Mouse (Mus musculus) midbrain, embryonic 16.5 days (tissue): ENCODE results near the gene Cptp. TPM values are rescaled to one million over a fixed set of nuclear protein-coding genes. Genes with fewer than 3 reads are reported as not detected.

ENCODE experiments used
- ATAC-seq: fragments of 200-750 bp; cut with Nextera tagmentation; 2 replicates; pipeline ENCODE4 v1.8.0; 2017; ENCODE audit warnings: moderate TSS enrichment
- H3K27ac ChIP-seq: fragments of 300-500 bp; sonication (generic); 2 replicates; pipeline ENCODE4 v1.5.1; 2014; ENCODE audit warnings: mild to moderate bottlenecking, low read length, mixed read lengths
- H3K27me3 ChIP-seq: fragments of 300-500 bp; sonication (generic); 2 replicates; pipeline ENCODE4 v1.6.1; 2014; ENCODE audit warnings: low read depth, low read length, mixed read lengths; ENCODE audit not compliant: control insufficient read depth, insufficient read depth
- H3K36me3 ChIP-seq: fragments of 300-500 bp; sonication (generic); 2 replicates; pipeline ENCODE4 v1.6.1; 2014; ENCODE audit warnings: mild to moderate bottlenecking, low read length, moderate library complexity, mixed read lengths; ENCODE audit not compliant: control insufficient read depth, insufficient read depth
- H3K4me1 ChIP-seq: fragments of 300-500 bp; sonication (generic); 2 replicates; pipeline ENCODE4 v1.6.1; 2014; ENCODE audit warnings: mild to moderate bottlenecking, low read length, mixed read lengths; ENCODE audit not compliant: control insufficient read depth, insufficient read depth
- H3K4me2 ChIP-seq: fragments of 300-500 bp; sonication (generic); 2 replicates; pipeline ENCODE4 v1.6.1; 2014; ENCODE audit warnings: mild to moderate bottlenecking, low read length, mixed read lengths
- H3K4me3 ChIP-seq: fragments of 300-500 bp; sonication (generic); 2 replicates; pipeline ENCODE4 v1.5.1; 2014; ENCODE audit warnings: low read depth, mild to moderate bottlenecking, low read length, moderate library complexity, mixed read lengths
- H3K9ac ChIP-seq: fragments of 300-500 bp; sonication (generic); 2 replicates; pipeline ENCODE4 v1.6.1; 2014; ENCODE audit warnings: low read depth, low read length, mixed read lengths
- H3K9me3 ChIP-seq: fragments of 300-500 bp; sonication (generic); replicated peaks from 2 replicates; pipeline ENCODE4 v1.6.1; 2014; ENCODE audit warnings: mild to moderate bottlenecking, low read length, mixed read lengths; ENCODE audit not compliant: control insufficient read depth, poor library complexity, severe bottlenecking
- WGBS: fragments of 180-500 bp; shearing (Covaris S2); extraction: QIAGEN DNeasy Blood & Tissue Kit; methylation state at CpG from one replicate; pipeline ENCODE4 v1.1.7; 2014; 5-methylcytosine and 5-hydroxymethylcytosine counted together
- microRNA-seq: library from miRNA; unstranded; fragments of <30 nt; microRNA quantifications from one replicate; pipeline ENCODE4, GENCODE M21; 2017
- polyA plus RNA-seq: library from polyadenylated mRNA; unstranded; fragments of >200 nt; fragmentation: Nextera tagmentation; extraction: Ambion mirVana; gene quantifications from 2 replicates; pipeline ENCODE4 v1.2.1, GENCODE M21; 2015

The Cptp gene
- polyA plus RNA-seq, 1 experiment from 2014 or later, result 28.1 TPM

DNA sequence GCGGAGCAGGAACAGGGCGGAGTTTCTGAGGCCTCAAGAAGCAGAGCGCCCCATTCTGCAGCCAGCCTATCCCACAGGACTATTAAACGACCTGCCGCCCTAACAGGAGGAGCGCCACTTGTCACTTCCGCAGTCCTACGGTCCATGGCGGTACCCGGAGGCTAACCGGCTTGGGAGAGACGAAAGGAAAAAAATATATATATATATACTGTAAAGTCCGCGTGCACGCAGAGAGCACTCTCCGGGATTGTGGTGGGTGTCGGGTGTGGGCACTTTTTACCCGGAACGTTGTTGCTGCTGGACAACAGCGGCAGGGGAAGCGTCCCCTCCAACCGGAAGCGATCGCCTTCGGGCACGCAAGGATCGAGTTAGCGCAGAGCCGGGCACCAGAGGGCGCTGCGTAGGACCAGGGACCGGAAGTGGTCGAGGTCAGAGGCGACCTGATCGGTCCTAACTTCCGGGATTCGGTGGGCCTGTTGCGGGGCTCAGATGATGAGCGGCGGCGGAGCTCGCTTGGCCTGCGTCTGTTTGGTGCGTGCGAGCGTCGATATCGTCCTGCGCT lies 38.0 kb downstream of the Cptp start, which contains the start of gene Aurkaip1:
Gene Aurkaip1, plus strand, starts transcription at position 68 of the 562 bp plus-strand sequence.
- ATAC-seq, result peak; percentile 95
- Histone ChIP-seq H3K4me1 (peaks cover 17% of the 10 kb centered on the region), H3K4me2 (peak within 1 kb of the TSS; percentile 96), H3K36me3 (no peaks in the 10 kb centered on the region), H3K27me3 (no peaks in the 10 kb centered on the region), H3K9me3 (no peaks in the 10 kb centered on the region), H3K4me3 (peak within 1 kb of the TSS; percentile 77), H3K9ac (peak within 1 kb of the TSS; percentile 86), H3K27ac (peak within 1 kb of the TSS; percentile 84)
- under 1% methylated on average over 49 of the region's 49 CpGs for WGBS

DNA sequence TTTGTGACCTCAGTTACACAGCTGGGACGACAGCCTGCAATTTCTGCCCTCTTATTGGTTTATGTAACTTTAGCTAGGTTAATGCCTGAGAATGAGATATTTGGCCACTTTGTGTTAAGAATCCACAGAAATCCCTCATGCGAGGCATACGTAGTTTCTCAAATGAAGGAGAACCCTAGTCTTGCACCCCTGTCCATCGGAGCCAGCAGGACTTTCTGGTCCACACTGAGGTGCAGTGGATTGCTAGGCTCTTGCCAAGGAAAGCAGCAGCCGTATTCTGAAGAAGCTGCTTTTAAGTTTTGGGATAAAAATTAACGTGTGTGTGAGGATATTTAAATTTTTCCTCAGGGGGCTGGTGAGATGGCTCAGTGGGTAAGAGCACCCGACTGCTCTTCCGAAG lies 38.6 kb downstream of the Cptp start:
- Histone ChIP-seq H3K4me2 (peak overlapping the region; percentile 96), H3K9me3 (no peaks in the 10 kb centered on the region), H3K9ac (no peak overlapping the region), H3K4me1 (peaks cover 17% of the 10 kb centered on the region), H3K27ac (peak overlapping the region; percentile 84), H3K36me3 (0 out of 2 replicates have a peak, but pooled peaks cover under 1% of the 10 kb centered on the region), H3K4me3 (peak overlapping the region; percentile 77; the same call in 1 of the 2 replicates), H3K27me3 (no peaks in the 10 kb centered on the region)
- 55% methylated on average over 8 of the region's 8 CpGs for WGBS
- ATAC-seq, result no peak

DNA sequence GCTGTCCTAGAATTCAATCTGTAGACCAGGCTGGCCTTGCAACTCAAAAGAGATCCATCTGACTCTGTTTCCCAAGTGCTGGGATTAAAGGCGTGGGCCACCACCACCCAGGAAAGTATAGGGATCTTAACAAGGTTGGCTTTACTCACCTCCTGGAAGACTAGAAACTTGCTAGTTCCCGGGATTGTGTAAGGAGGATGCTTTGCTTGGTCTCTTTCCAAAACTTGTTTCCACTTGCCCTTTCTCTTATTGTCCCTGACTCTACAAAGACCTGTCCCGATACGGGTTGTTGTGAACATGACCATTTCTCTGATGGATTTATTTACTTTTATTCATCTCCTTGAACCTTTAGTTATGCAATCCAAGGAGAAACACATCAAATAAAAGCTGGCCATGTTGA lies 39.4 kb downstream of the Cptp start:
- no peak for ATAC-seq
- no peaks in the 10 kb centered on the region for H3K27me3 ChIP-seq

DNA sequence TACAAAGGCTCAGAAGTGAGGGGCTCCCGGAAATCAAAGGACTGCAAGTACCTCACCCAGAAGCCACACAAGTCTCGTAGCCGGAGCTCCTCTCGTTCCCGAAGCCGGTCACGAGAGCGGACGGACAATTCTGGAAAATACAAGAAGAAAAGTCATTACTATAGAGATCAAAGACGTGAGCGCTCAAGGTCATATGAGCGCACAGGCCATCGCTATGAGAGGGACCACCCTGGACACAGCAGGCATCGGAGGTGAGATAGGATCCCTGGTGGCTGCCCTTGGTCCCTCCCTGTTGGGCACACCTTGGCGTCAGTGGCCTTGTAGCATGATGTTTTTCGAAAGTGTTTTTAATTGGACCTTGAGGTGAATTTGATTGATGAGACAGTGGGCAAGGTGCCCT lies 45.8 kb downstream of the Cptp start:
- Histone ChIP-seq H3K9ac (no peak overlapping the region), H3K4me3 (no peak overlapping the region), H3K27ac (no peak overlapping the region), H3K4me1 (no peaks in the 10 kb centered on the region), H3K4me2 (no peak overlapping the region), H3K9me3 (no peaks in the 10 kb centered on the region), H3K27me3 (no peaks in the 10 kb centered on the region), H3K36me3 (peaks cover 47% of the 10 kb centered on the region)
- ATAC-seq, result no peak
- WGBS, result 97% methylated on average over 16 of the region's 16 CpGs

More for the DNA sequence above, 39.4 kb downstream of the Cptp start:
- Histone ChIP-seq H3K4me1 (peaks cover 17% of the 10 kb centered on the region), H3K4me3 (no peak overlapping the region), H3K9ac (no peak overlapping the region), H3K9me3 (no peaks in the 10 kb centered on the region), H3K36me3 (peaks cover 4% of the 10 kb centered on the region), H3K4me2 (no peak overlapping the region), H3K27ac (no peak overlapping the region)
- 95% methylated on average over 4 of the region's 4 CpGs for WGBS

DNA sequence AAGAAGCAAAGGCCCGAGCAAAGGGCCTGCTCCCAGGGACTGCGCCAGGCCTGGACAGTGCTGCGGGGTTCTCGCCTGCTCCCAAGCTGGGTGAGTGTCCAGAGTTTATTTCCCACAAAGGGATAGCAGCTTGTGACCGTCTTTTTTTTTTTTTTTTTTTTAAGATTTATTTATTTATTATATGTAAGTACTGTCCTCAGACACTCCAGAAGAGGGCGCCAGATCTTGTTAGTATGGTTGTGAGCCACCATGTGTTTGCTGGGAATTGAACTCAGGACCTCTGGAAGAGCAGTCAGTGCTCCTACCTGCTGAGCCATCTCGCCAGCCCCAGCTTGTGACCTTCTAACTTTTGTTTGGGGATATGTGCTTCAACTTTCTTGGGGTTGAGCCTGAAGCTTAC lies 48.2 kb downstream of the Cptp start:
- no peak overlapping the region for H3K4me3 ChIP-seq
- no peaks in the 10 kb centered on the region for H3K4me1 ChIP-seq
- peaks cover 67% of the 10 kb centered on the region for H3K36me3 ChIP-seq
- H3K9ac ChIP-seq, result no peak overlapping the region
- WGBS, result 77% methylated on average over 7 of the region's 7 CpGs
- H3K9me3 ChIP-seq, result no peaks in the 10 kb centered on the region
- no peak overlapping the region for H3K4me2 ChIP-seq
- ATAC-seq, result no peak
- H3K27me3 ChIP-seq, result no peaks in the 10 kb centered on the region
- H3K27ac ChIP-seq, result no peak overlapping the region

DNA sequence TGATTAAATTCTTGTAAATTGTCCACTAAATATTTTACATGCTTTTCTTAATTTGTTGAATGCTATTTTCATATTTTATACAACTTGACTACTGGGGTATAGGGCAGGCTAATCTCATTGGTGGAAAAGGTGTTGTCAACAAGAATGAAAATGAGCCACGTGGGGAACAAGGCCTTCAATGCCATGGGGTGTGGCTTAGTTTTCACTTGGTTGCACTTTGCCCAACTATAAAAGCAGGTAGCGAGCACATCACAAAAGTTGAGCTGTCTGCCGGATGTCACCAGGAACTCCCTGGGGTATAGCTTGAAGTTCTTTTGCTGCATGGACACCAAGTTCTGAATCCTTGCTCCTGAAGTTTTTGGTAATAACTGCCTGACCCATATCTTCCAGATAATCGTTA lies 51.7 kb downstream of the Cptp start:
- H3K27me3 ChIP-seq, result no peaks in the 10 kb centered on the region
- no peaks in the 10 kb centered on the region for H3K9me3 ChIP-seq

More for the DNA sequence above, 51.7 kb downstream of the Cptp start:
- Histone ChIP-seq H3K27ac (no peak overlapping the region), H3K4me2 (no peak overlapping the region), H3K4me3 (no peak overlapping the region), H3K36me3 (peaks cover 62% of the 10 kb centered on the region), H3K4me1 (peaks cover 16% of the 10 kb centered on the region), H3K9ac (no peak overlapping the region)
- WGBS, result 77% methylated on average over 4 of the region's 4 CpGs
- ATAC-seq, result no peak

Small RNA genes within 50 kb of the gene (microRNA-seq; reads per million reads assigned to microRNA genes)
- gene Gm22991, result not detected

Other genes with a start within 250 kb of the Cptp start
- 57.2 and 58.9 TPM in 2 replicates for gene Cdk11b, start 244.6 kb downstream of the Cptp start, polyA plus RNA-seq
- gene Gm10563, start 224.0 kb downstream of the Cptp start, polyA plus RNA-seq, result not detected in 2 replicates
- gene Mmp23, start 216.1 kb downstream of the Cptp start, polyA plus RNA-seq, result 3.1 and 4.6 TPM in 2 replicates
- 57.3 and 60.9 TPM in 2 replicates for gene Mib2, start 200.2 kb downstream of the Cptp start, polyA plus RNA-seq
- 11.4 and 12.2 TPM in 2 replicates for gene Fndc10, start 175.1 kb downstream of the Cptp start, polyA plus RNA-seq
- 151 and 153 TPM in 2 replicates for gene Ssu72, start 164.6 kb downstream of the Cptp start, polyA plus RNA-seq
- 22.0 and 25.3 TPM in 2 replicates for gene Tmem240, start 134.6 kb downstream of the Cptp start, polyA plus RNA-seq
- gene Atad3a, start 108.3 kb downstream of the Cptp start, polyA plus RNA-seq, result 87.9 and 93.2 TPM in 2 replicates
- 31.0 and 31.5 TPM in 2 replicates for gene Vwa1, start 94.7 kb downstream of the Cptp start, polyA plus RNA-seq
- gene Tmem88b, start 83.6 kb downstream of the Cptp start, polyA plus RNA-seq, result 0.85 and 1.1 TPM in 2 replicates
- gene Ankrd65, start 79.0 kb downstream of the Cptp start, polyA plus RNA-seq, result not detected in 2 replicates
- 243 and 257 TPM in 2 replicates for gene Mrpl20, start 66.6 kb downstream of the Cptp start, polyA plus RNA-seq
- 148 and 154 TPM in 2 replicates for gene Ccnl2, start 57.0 kb downstream of the Cptp start, polyA plus RNA-seq
- 131 and 134 TPM in 2 replicates for gene Aurkaip1, start 38.2 kb downstream of the Cptp start, polyA plus RNA-seq
- gene Mxra8, start 29.8 kb downstream of the Cptp start, polyA plus RNA-seq, result 16.9 and 21.1 TPM in 2 replicates
- 10.3 and 11.0 TPM in 2 replicates for gene Dvl1, start 22.0 kb downstream of the Cptp start, polyA plus RNA-seq
- gene Tas1r3, start 6.1 kb downstream of the Cptp start, polyA plus RNA-seq, result 0.29 and 0.58 TPM in 2 replicates
- gene Ints11, start 106 bp upstream of the Cptp start, polyA plus RNA-seq, result 75.7 and 78.7 TPM in 2 replicates
- gene Pusl1, start 22.3 kb upstream of the Cptp start, polyA plus RNA-seq, result 56.3 and 63.9 TPM in 2 replicates
- 77.4 and 78.1 TPM in 2 replicates for gene Acap3, start 22.4 kb upstream of the Cptp start, polyA plus RNA-seq
- gene Ube2j2, start 74.4 kb upstream of the Cptp start, polyA plus RNA-seq, result 109 and 110 TPM in 2 replicates
- gene C1qtnf12, start 92.9 kb upstream of the Cptp start, polyA plus RNA-seq, result 6.6 and 7.8 TPM in 2 replicates
- 37.8 and 41.0 TPM in 2 replicates for gene B3galt6, start 123.2 kb upstream of the Cptp start, polyA plus RNA-seq
- 112 and 114 TPM in 2 replicates for gene Sdf4, start 123.4 kb upstream of the Cptp start, polyA plus RNA-seq
- 0.91 TPM in 1 of 2 replicates, not detected in the other for gene Tnfrsf4, start 144.4 kb upstream of the Cptp start, polyA plus RNA-seq
- gene Tnfrsf18, start 156.7 kb upstream of the Cptp start, polyA plus RNA-seq, result 2.0 and 2.4 TPM in 2 replicates
- gene Ttll10, start 190.0 kb upstream of the Cptp start, polyA plus RNA-seq, result not detected in 2 replicates
- 34.3 and 38.6 TPM in 2 replicates for gene 9430015G10Rik, start 240.5 kb upstream of the Cptp start, polyA plus RNA-seq